Mouse (Mus musculus): ENCODE data around the gene Rbm20.

GRCm38 (mm10) chr19:53852699-53853451 lies 175.8 kb downstream of the Rbm20 start:
- TF ChIP-seq CTCF (conservative IDR thresholded peaks at IDR 0.05 in 1 of 2, IDR thresholded peaks at IDR 0.05 in 1 of 2; ENCODE audit: low read depth in 2 of 2, low read length in 2 of 2): no peak
- TF ChIP-seq CHD1 (IDR thresholded peaks at IDR 0.05; ENCODE audit: low read depth, low read length): no peak
- TF ChIP-seq EP300 (IDR thresholded peaks at IDR 0.05; ENCODE audit: low read length): no peak
- no peak for TF ChIP-seq ZKSCAN1 (IDR thresholded peaks at IDR 0.05; ENCODE audit: borderline replicate concordance, low read depth, low read length)
- TF ChIP-seq SIN3A (IDR thresholded peaks at IDR 0.05; ENCODE audit: low read length): no peak
- no peak for TF ChIP-seq POLR2A (IDR thresholded peaks at IDR 0.05; ENCODE audit: low read depth, low read length)
- TF ChIP-seq NELFE (IDR thresholded peaks at IDR 0.05; ENCODE audit: low read depth, low read length): no peak

Measured in CH12.LX (cell line).